Mouse (Mus musculus) liver, embryonic 13.5 days (tissue): ENCODE results near the gene Smim1. TPM values are rescaled to one million over a fixed set of nuclear protein-coding genes. Genes with fewer than 3 reads are reported as not detected.

Source experiments
- ATAC-seq: fragments of 200-750 bp; cut with Nextera tagmentation; 2 replicates; pipeline ENCODE4 v1.8.0; 2017; ENCODE audit warnings: low read depth, mild to moderate bottlenecking, moderate number of reproducible peaks, moderate library complexity
- DNase-seq: peaks from one replicate; pipeline ENCODE4 v3.0.0; 2022
- H3K27ac ChIP-seq: fragments of 300-500 bp; sonication (generic); 2 replicates; pipeline ENCODE4 v1.5.1; 2015; ENCODE audit warnings: moderate library complexity, mild to moderate bottlenecking, inconsistent platforms
- H3K27me3 ChIP-seq: fragments of 300-500 bp; sonication (generic); 2 replicates; pipeline ENCODE4 v1.6.1; 2015; ENCODE audit warnings: mild to moderate bottlenecking, inconsistent platforms
- H3K36me3 ChIP-seq: fragments of 300-500 bp; sonication (generic); 2 replicates; pipeline ENCODE4 v1.6.1; 2015; ENCODE audit warnings: mild to moderate bottlenecking, inconsistent platforms
- H3K4me1 ChIP-seq: fragments of 300-500 bp; sonication (generic); replicated peaks from 2 replicates; pipeline ENCODE4 v1.6.1; 2015; ENCODE audit warnings: inconsistent platforms
- H3K4me2 ChIP-seq: fragments of 300-500 bp; sonication (generic); 2 replicates; pipeline ENCODE4 v1.6.1; 2015; ENCODE audit warnings: inconsistent platforms, mild to moderate bottlenecking, moderate library complexity
- H3K4me3 ChIP-seq: fragments of 300-500 bp; sonication (generic); replicated peaks from 2 replicates; pipeline ENCODE4 v1.5.1; 2015; ENCODE audit warnings: mild to moderate bottlenecking, inconsistent platforms
- H3K9ac ChIP-seq: fragments of 300-500 bp; sonication (generic); 2 replicates; pipeline ENCODE4 v1.6.1; 2015; ENCODE audit warnings: mild to moderate bottlenecking, inconsistent platforms
- H3K9me3 ChIP-seq: fragments of 300-500 bp; sonication (generic); replicated peaks from 2 replicates; pipeline ENCODE4 v1.6.1; 2016; ENCODE audit warnings: inconsistent platforms
- WGBS: fragments of 180-500 bp; shearing (Covaris S2); methylation state at CpG from one replicate; pipeline ENCODE4 v1.1.7; 2015; ENCODE audit not compliant: insufficient replicate concordance; 5-methylcytosine and 5-hydroxymethylcytosine counted together
- polyA plus RNA-seq: library from polyadenylated mRNA; unstranded; fragments of >200 nt; fragmentation: Nextera tagmentation; extraction: Ambion mirVana; gene quantifications from 2 replicates; pipeline ENCODE4 v1.2.1, GENCODE M21; 2015

The Smim1 gene
- polyA plus RNA-seq, 1 experiment from 2014 or later = 398 TPM

GRCm38 (mm10) chr4:154045837-154046236, 19.8 kb upstream of the Smim1 start:
- H3K27ac ChIP-seq = no peak overlapping the region
- WGBS = 58% methylated on average over 5 of the region's 5 CpGs

GRCm38 (mm10) chr4:154042577-154042976, 16.5 kb upstream of the Smim1 start, which contains the start of gene Ccdc27:
Gene Ccdc27 (minus strand): TSS chr4:154042677.
- H3K27me3 ChIP-seq = peaks cover 3% of the 10 kb centered on the region; the same call in 1 of the 2 replicates
- H3K36me3 ChIP-seq = no peaks in the 10 kb centered on the region
- H3K4me1 ChIP-seq = no peaks in the 10 kb centered on the region
- no peak within 1 kb of the TSS for H3K4me3 ChIP-seq
- no peak within 1 kb of the TSS for H3K4me2 ChIP-seq
- H3K9me3 ChIP-seq = no peaks in the 10 kb centered on the region
- DNase-seq (no peak), ATAC-seq (no peak)
- no peak within 1 kb of the TSS for H3K27ac ChIP-seq
- 77% methylated on average over 9 of the region's 9 CpGs for WGBS
- H3K9ac ChIP-seq = no peak within 1 kb of the TSS

More at GRCm38 (mm10) chr4:154045837-154046236, 19.8 kb upstream of the Smim1 start:
- no peaks in the 10 kb centered on the region for H3K4me1 ChIP-seq
- no peak overlapping the region for H3K9ac ChIP-seq
- no peak for DNase-seq
- no peaks in the 10 kb centered on the region for H3K36me3 ChIP-seq
- ATAC-seq = no peak
- H3K4me3 ChIP-seq = no peak overlapping the region
- H3K4me2 ChIP-seq = no peak overlapping the region
- no peaks in the 10 kb centered on the region for H3K9me3 ChIP-seq
- H3K27me3 ChIP-seq = peaks cover 3% of the 10 kb centered on the region; the same call in 1 of the 2 replicates

- Histone ChIP-seq H3K9ac (no peak overlapping the region), H3K27me3 (peaks cover 3% of the 10 kb centered on the region; the same call in 1 of the 2 replicates), H3K36me3 (no peaks in the 10 kb centered on the region), H3K27ac (no peak overlapping the region), H3K4me2 (no peak overlapping the region), H3K9me3 (no peaks in the 10 kb centered on the region), H3K4me1 (peaks cover 25% of the 10 kb centered on the region), H3K4me3 (no peak overlapping the region)
- no peak for DNase-seq
- no peak for ATAC-seq
- 38% methylated on average over 3 of the region's 3 CpGs for WGBS
These were observed 11.1 kb upstream of the Smim1 start for GRCm38 (mm10) chr4:154037123-154037522.

- H3K27me3 ChIP-seq = no peaks in the 10 kb centered on the region
- no peak overlapping the region for H3K4me2 ChIP-seq
- no peak overlapping the region for H3K27ac ChIP-seq
- peak; percentile 34 for DNase-seq
- no peak overlapping the region for H3K9ac ChIP-seq
- H3K4me3 ChIP-seq = no peak overlapping the region
- ATAC-seq = no peak
- H3K9me3 ChIP-seq = no peaks in the 10 kb centered on the region
- H3K36me3 ChIP-seq = peaks cover 21% of the 10 kb centered on the region
- peaks cover 63% of the 10 kb centered on the region for H3K4me1 ChIP-seq
These were observed 2.6 kb upstream of the Smim1 start for GRCm38 (mm10) chr4:154028646-154029045.

- H3K4me3 ChIP-seq = peak overlapping the region; percentile 80
- ATAC-seq = no peak
- H3K36me3 ChIP-seq = peaks cover 26% of the 10 kb centered on the region
- H3K9me3 ChIP-seq = no peaks in the 10 kb centered on the region
- peaks cover 63% of the 10 kb centered on the region for H3K4me1 ChIP-seq
- H3K27me3 ChIP-seq = no peaks in the 10 kb centered on the region
- peak overlapping the region; percentile 91 for H3K9ac ChIP-seq
- peak overlapping the region; percentile 99; the same call in 1 of the 2 replicates for H3K27ac ChIP-seq
- no peak for DNase-seq
- WGBS = 81% methylated on average over 7 of the region's 7 CpGs
- H3K4me2 ChIP-seq = peak overlapping the region; percentile 79
These were observed 2.0 kb upstream of the Smim1 start for GRCm38 (mm10) chr4:154028066-154028465.

GRCm38 (mm10) chr4:154026441-154026761, 371 bp upstream of the Smim1 start:
- no peaks in the 10 kb centered on the region for H3K27me3 ChIP-seq
- H3K4me2 ChIP-seq = peak overlapping the region; percentile 79
- ATAC-seq (no peak), DNase-seq (no peak)
- peaks cover 40% of the 10 kb centered on the region for H3K36me3 ChIP-seq
- peak overlapping the region; percentile 91 for H3K9ac ChIP-seq
- H3K27ac ChIP-seq = peak overlapping the region; percentile 99
- no peaks in the 10 kb centered on the region for H3K9me3 ChIP-seq
- 8% methylated on average over 2 of the region's 2 CpGs for WGBS
- H3K4me3 ChIP-seq = peak overlapping the region; percentile 80
- H3K4me1 ChIP-seq = peaks cover 68% of the 10 kb centered on the region

GRCm38 (mm10) chr4:154024729-154025521, 1.1 kb downstream of the Smim1 start:
- H3K4me3 ChIP-seq = peak overlapping the region; percentile 80
- H3K4me2 ChIP-seq = peak overlapping the region; percentile 79
- H3K9ac ChIP-seq = peak overlapping the region; percentile 91
- no peaks in the 10 kb centered on the region for H3K9me3 ChIP-seq
- H3K27ac ChIP-seq = peak overlapping the region; percentile 99
- H3K36me3 ChIP-seq = peaks cover 41% of the 10 kb centered on the region
- H3K27me3 ChIP-seq = no peaks in the 10 kb centered on the region
- 10% methylated on average over 17 of the region's 17 CpGs for WGBS
- peak; percentile 43 for DNase-seq
- no peak for ATAC-seq
- peaks cover 73% of the 10 kb centered on the region for H3K4me1 ChIP-seq

GRCm38 (mm10) chr4:154023754-154024601, 2.1 kb downstream of the Smim1 start:
- peak overlapping the region; percentile 80 for H3K4me3 ChIP-seq
- H3K4me2 ChIP-seq = peak overlapping the region; percentile 79
- WGBS = 1% methylated on average over 8 of the region's 8 CpGs
- ATAC-seq (peak; percentile 85), DNase-seq (peak; percentile 88)
- H3K4me1 ChIP-seq = peaks cover 81% of the 10 kb centered on the region
- peaks cover 48% of the 10 kb centered on the region for H3K36me3 ChIP-seq
- H3K27ac ChIP-seq = peak overlapping the region; percentile 99
- H3K9me3 ChIP-seq = no peaks in the 10 kb centered on the region
- H3K27me3 ChIP-seq = no peaks in the 10 kb centered on the region
- peak overlapping the region; percentile 91 for H3K9ac ChIP-seq

- Histone ChIP-seq H3K36me3 (peaks cover 59% of the 10 kb centered on the region), H3K4me2 (peak overlapping the region; percentile 79), H3K27ac (peak overlapping the region; percentile 99), H3K4me1 (peaks cover 75% of the 10 kb centered on the region), H3K9me3 (no peaks in the 10 kb centered on the region), H3K9ac (peak overlapping the region; percentile 91), H3K27me3 (no peaks in the 10 kb centered on the region), H3K4me3 (peak overlapping the region; percentile 80)
- no peak for ATAC-seq
- DNase-seq = no peak
- 51% methylated on average over 4 of the region's 4 CpGs for WGBS
These were observed 3.2 kb downstream of the Smim1 start for GRCm38 (mm10) chr4:154022844-154023243.

- H3K27me3 ChIP-seq = no peaks in the 10 kb centered on the region
- ATAC-seq (no peak), DNase-seq (no peak)
- H3K36me3 ChIP-seq = peaks cover 63% of the 10 kb centered on the region
- peak overlapping the region; percentile 91 for H3K9ac ChIP-seq
- H3K27ac ChIP-seq = peak overlapping the region; percentile 99
- peak overlapping the region; percentile 80 for H3K4me3 ChIP-seq
- no peaks in the 10 kb centered on the region for H3K9me3 ChIP-seq
- 83% methylated on average over 4 of the region's 4 CpGs for WGBS
- H3K4me1 ChIP-seq = peaks cover 71% of the 10 kb centered on the region
- H3K4me2 ChIP-seq = peak overlapping the region; percentile 79
These were observed 3.6 kb downstream of the Smim1 start for GRCm38 (mm10) chr4:154022407-154022806.

GRCm38 (mm10) chr4:154021432-154021831, 4.6 kb downstream of the Smim1 start:
- peaks cover 61% of the 10 kb centered on the region for H3K4me1 ChIP-seq
- H3K27ac ChIP-seq = peak overlapping the region; percentile 99
- ATAC-seq (no peak), DNase-seq (no peak)
- peak overlapping the region; percentile 79 for H3K4me2 ChIP-seq
- H3K36me3 ChIP-seq = peaks cover 73% of the 10 kb centered on the region
- H3K27me3 ChIP-seq = no peaks in the 10 kb centered on the region
- peak overlapping the region; percentile 91; the same call in 1 of the 2 replicates for H3K9ac ChIP-seq
- H3K4me3 ChIP-seq = no peak overlapping the region
- H3K9me3 ChIP-seq = no peaks in the 10 kb centered on the region
- WGBS = 73% methylated on average over 9 of the region's 9 CpGs
